Mouse (Mus musculus) heart, postnatal 0 days (tissue): Measurements from ENCODE around the gene Selenoh.

Experiments
- CTCF ChIP-seq: IDR thresholded peaks from 2 replicates; pipeline ENCODE4 v1.5.1; 2016; ENCODE audit warnings: antibody characterized with exemption, control low read depth, low read depth
- EP300 ChIP-seq: IDR thresholded peaks from 2 replicates; pipeline ENCODE4 v1.6.1; 2016; ENCODE audit warnings: antibody characterized with exemption, low read depth

DNA sequence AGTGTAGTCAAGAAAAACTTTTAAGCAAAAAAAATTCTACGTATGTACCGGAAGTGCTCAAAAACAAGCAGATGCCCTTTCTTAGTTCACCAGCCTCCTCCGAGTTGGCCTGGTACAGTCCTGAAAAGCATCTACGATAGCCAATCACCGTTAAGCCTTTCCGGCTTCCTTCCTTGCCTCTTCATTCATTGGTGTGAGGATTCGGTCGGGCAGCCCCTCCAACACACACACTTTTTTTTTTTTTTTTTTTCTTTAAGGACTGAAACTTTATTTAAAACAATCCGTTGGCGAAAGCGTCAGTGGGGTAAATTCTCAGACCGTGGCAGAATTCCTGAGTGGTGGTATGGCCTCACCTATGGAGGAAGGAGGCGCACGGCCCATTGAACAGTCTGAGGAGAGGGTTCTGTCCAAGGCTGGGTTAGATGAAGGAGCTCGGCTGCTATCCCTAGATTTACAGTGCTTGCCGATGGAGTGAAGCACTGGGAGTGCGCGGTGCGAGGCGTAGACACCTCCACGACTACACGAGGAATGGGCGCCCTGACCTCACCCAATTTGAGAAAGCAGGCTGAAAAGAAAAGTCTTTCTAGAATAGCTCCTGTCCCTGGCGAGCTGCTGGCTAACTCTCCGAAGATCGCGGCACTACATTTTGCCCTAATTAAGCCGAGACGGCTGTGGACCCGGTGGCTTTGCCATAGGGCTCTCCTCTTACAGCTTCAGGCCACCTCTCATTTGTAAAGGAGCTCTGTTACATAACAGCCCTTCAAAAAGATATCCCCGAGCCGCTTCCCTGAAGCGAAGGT, 45.2 kb upstream of the Selenoh start:
- TF ChIP-seq CTCF (no peak), EP300 (peak; percentile 85; the same call in 1 of the 2 replicates)
